Mouse (Mus musculus): Measurements from ENCODE around the gene Lrrfip2. TPM values are rescaled to one million over a fixed set of nuclear protein-coding genes. Genes with fewer than 3 reads are reported as not detected.

Lrrfip2 gene
- polyA plus RNA-seq, 1 experiment from 2014 or later = 40.0 TPM

DNA sequence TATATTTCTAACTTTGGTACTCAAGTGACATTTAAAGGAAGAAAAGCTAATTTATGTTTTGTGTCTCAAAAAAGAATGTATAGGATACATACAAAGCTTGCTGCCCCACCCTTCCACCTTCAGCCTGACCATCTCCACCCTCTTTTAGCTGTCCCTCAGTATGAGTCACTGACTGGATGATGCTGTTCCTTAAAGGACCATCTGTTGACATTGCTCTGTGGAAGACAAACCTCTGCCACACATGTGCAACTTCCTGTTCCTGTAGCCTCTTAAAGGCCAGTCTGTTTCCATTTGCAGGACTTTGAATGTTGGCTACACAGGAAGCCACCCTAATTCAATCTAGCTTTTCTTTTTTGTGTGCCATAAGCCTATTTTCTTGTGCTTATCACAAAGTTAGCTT lies 99.0 kb downstream of the Lrrfip2 start:
- no peak overlapping the region for H3K4me3 ChIP-seq
- no peaks in the 10 kb centered on the region for H3K27me3 ChIP-seq (ENCODE audit: insufficient read depth, poor library complexity, severe bottlenecking)
- H3K9me3 ChIP-seq = no peaks in the 10 kb centered on the region
- no peak overlapping the region for H3K27ac ChIP-seq
- no peaks in the 10 kb centered on the region for H3K4me1 ChIP-seq (replicated peaks)
- DNase-seq (ENCODE audit: low spot score) = no peak
- H3K36me3 ChIP-seq = peaks cover 68% of the 10 kb centered on the region

DNA sequence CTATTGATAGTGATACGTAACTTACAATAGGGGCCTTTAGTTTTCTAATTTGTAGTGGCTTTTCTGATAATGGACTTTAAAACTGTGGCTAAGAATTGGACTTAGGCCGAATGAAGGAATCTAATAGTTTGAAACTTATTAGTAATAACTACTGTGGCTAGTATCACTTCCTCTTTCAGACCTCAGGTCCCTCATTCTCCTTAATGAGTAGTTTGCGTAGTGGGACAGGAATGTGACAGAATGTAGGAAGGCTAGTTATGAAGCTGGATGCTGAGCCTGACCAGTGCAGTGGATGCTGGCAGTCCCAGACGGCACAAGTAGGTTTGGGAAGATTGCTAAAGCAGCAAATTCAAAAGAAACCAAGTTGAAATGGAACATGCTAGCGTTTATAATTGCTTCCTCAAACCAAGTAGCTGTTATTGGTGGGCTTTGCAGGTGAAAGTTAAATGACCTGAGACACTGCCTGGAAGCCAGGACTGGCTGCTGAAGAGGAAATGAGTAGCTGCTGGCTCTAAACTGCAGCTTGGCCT lies 103.2 kb downstream of the Lrrfip2 start:
- Histone ChIP-seq H3K27ac (no peak overlapping the region), H3K4me1 (replicated peaks) (no peaks in the 10 kb centered on the region), H3K36me3 (peaks cover 90% of the 10 kb centered on the region), H3K4me3 (no peak overlapping the region), H3K27me3 (ENCODE audit: insufficient read depth, poor library complexity, severe bottlenecking) (no peaks in the 10 kb centered on the region), H3K9me3 (no peaks in the 10 kb centered on the region)
- DNase-seq (ENCODE audit: low spot score) = no peak
- 94% methylated on average over 5 of the region's 5 CpGs for WGBS

DNA sequence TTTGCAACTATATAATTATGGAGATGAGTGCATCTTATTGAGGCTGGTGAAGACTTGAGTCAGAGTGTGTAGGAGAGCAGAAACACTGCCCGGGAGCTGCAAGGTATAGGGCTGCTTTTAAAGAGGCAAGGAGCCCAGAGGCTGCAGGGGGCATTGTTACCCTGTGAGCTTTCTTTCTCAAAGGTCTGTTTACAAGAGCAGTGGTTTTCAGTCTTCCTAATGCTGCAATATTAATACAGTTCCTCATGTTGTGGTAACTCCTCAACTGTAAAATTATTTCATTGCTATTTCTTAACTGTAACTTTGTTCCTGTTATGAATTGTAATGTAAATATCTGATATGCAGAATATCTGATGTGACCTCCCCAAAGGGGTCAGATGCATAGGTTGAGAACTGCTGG lies 104.2 kb downstream of the Lrrfip2 start:
- 95% methylated on average over 1 of the region's 1 CpGs for WGBS
- H3K27ac ChIP-seq = no peak overlapping the region
- peaks cover 90% of the 10 kb centered on the region for H3K36me3 ChIP-seq
- no peaks in the 10 kb centered on the region for H3K27me3 ChIP-seq (ENCODE audit: insufficient read depth, poor library complexity, severe bottlenecking)
- no peak for DNase-seq (ENCODE audit: low spot score)
- no peak overlapping the region for H3K4me3 ChIP-seq
- H3K9me3 ChIP-seq = no peaks in the 10 kb centered on the region
- H3K4me1 ChIP-seq (replicated peaks) = no peaks in the 10 kb centered on the region

DNA sequence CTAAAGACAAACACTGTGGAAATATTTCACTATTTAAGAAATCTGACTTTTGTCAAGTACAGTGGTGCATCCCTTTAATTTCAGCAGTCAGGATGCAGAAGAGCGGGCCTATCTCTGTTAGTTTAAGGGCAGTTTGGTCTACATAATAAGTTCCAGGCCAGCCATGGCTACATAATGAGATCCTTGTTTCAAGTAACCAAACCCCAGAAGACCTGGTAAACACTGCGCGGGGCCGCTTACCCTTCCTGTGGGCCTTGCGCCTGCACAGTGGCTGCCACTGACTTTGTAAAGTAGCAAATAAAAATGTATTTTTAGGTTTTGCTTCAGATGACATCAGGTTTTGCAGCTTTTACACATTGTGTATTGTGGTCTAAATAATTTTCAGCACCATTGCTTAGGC lies 106.0 kb downstream of the Lrrfip2 start:
- no peak for DNase-seq (ENCODE audit: low spot score)
- H3K4me3 ChIP-seq = no peak overlapping the region
- no peak overlapping the region for H3K27ac ChIP-seq
- H3K9me3 ChIP-seq = no peaks in the 10 kb centered on the region
- no peaks in the 10 kb centered on the region for H3K27me3 ChIP-seq (ENCODE audit: insufficient read depth, poor library complexity, severe bottlenecking)
- peaks cover 96% of the 10 kb centered on the region for H3K36me3 ChIP-seq
- no peaks in the 10 kb centered on the region for H3K4me1 ChIP-seq (replicated peaks)
- 85% methylated on average over 5 of the region's 5 CpGs for WGBS

DNA sequence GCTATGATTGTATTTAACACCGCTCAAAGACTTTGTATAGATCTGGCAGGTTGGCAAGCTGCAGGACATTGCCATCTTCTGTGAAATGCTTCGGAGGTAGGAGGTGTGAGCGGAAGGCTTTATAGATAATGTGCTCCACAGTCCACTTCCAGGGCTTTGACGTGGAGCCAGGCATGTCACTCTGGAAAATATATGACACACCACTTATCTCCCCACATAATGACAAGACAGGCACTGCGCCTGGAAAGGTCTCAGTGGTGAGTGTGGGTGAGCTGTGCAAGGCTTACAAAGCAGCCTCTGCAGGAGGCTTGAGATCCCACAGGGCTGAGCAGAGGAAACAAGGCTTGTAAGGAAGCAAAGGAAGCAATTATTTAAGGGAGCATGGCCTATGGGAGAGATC lies 111.1 kb downstream of the Lrrfip2 start:
- no peaks in the 10 kb centered on the region for H3K4me1 ChIP-seq (replicated peaks)
- no peaks in the 10 kb centered on the region for H3K9me3 ChIP-seq
- DNase-seq (ENCODE audit: low spot score) = no peak
- 90% methylated on average over 5 of the region's 5 CpGs for WGBS
- H3K27ac ChIP-seq = no peak overlapping the region
- peaks cover 92% of the 10 kb centered on the region for H3K36me3 ChIP-seq
- no peaks in the 10 kb centered on the region for H3K27me3 ChIP-seq (ENCODE audit: insufficient read depth, poor library complexity, severe bottlenecking)
- H3K4me3 ChIP-seq = no peak overlapping the region

DNA sequence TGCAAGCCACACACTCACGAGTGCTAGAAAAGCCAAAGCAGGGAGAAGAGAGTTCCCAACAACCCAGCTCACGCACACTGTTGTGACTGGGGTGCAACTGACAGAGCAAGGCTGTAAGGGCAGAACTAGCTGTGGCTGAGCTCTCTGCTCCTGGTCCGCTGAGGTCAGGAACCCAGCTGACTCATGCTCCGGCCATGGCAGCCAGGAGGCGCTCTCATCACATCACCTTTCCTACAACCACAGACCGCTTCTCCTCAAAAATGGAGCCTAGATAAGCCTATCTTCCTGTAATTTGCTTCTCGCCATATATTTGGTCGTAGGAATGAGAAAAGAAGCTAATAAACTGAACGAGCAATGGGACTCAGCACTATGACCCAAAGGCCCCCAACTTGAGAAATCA lies 117.3 kb downstream of the Lrrfip2 start:
- no peak for DNase-seq (ENCODE audit: low spot score)
- 94% methylated on average over 9 of the region's 9 CpGs for WGBS
- Histone ChIP-seq H3K27ac (no peak overlapping the region), H3K36me3 (peaks cover 92% of the 10 kb centered on the region), H3K4me3 (no peak overlapping the region), H3K27me3 (ENCODE audit: insufficient read depth, poor library complexity, severe bottlenecking) (no peaks in the 10 kb centered on the region), H3K4me1 (replicated peaks) (no peaks in the 10 kb centered on the region), H3K9me3 (no peaks in the 10 kb centered on the region)

DNA sequence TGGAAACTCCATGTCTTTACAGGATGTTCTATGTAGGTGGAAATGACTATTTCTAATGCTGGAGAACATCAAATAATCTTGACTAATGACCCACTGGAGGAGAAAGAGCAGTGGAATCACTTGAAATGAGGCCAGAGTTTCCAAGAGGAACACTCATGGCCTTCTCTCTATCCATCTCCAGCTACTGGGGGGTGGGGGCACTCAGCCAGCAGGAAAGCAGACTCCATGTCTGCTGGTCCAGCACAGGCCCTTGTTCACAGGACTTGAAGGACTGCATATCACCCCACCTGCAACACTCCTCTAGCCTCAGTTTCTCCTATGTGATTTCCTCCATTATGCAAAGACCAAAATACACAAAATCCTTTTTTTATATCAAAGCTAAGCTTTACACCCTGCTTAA lies 120.3 kb downstream of the Lrrfip2 start:
- Histone ChIP-seq H3K27me3 (ENCODE audit: insufficient read depth, poor library complexity, severe bottlenecking) (no peaks in the 10 kb centered on the region), H3K9me3 (no peaks in the 10 kb centered on the region), H3K36me3 (peaks cover 91% of the 10 kb centered on the region), H3K4me1 (replicated peaks) (no peaks in the 10 kb centered on the region), H3K27ac (no peak overlapping the region), H3K4me3 (no peak overlapping the region)
- DNase-seq (ENCODE audit: low spot score) = no peak

DNA sequence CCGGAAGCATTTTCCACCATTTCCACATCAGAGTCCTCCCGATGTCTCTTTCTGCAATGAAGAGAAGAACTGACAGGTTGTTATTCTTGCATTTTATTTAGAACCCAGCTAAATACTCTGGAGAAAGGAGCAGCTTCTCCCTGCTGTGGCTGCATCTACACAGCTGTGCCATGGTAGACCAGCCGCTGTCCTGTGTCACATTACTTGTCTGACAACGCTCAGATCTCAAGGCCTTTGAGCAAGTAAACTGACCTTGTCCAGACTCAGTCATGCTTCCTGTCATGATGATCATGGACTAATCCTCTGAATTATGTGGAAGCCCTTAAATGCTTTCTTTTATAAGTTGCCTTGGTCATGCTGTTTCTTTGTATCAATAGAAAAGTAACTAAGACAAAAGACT lies 122.4 kb downstream of the Lrrfip2 start:
- 90% methylated on average over 4 of the region's 4 CpGs for WGBS
- H3K27me3 ChIP-seq (ENCODE audit: insufficient read depth, poor library complexity, severe bottlenecking) = no peaks in the 10 kb centered on the region
- H3K27ac ChIP-seq = no peak overlapping the region
- DNase-seq (ENCODE audit: low spot score) = no peak
- H3K4me3 ChIP-seq = no peak overlapping the region
- H3K36me3 ChIP-seq = peaks cover 80% of the 10 kb centered on the region
- H3K4me1 ChIP-seq (replicated peaks) = no peaks in the 10 kb centered on the region
- no peaks in the 10 kb centered on the region for H3K9me3 ChIP-seq

DNA sequence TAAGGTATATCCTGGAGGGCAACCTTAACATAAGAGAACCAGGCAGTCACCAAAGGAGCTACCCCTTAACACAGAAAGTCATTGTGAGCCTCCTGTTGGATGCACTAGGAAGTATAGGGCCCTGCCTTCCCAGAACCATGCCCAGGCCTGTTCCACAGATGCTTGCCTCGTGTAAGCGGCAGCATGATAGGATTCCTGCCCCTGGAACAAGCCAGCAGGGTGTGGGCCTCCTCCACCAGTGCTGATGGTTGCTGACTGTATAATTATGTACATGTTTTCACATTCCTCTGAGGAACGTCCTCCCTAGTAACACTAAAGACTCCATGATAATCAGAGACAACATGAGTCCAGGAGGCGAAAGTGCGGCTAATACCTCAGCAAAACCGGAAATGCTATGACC lies 126.0 kb downstream of the Lrrfip2 start:
- no peak for DNase-seq (ENCODE audit: low spot score)
- H3K4me1 ChIP-seq (replicated peaks) = no peaks in the 10 kb centered on the region
- 91% methylated on average over 6 of the region's 6 CpGs for WGBS
- no peaks in the 10 kb centered on the region for H3K27me3 ChIP-seq (ENCODE audit: insufficient read depth, poor library complexity, severe bottlenecking)
- H3K27ac ChIP-seq = no peak overlapping the region
- H3K36me3 ChIP-seq = peaks cover 74% of the 10 kb centered on the region
- no peak overlapping the region for H3K4me3 ChIP-seq
- no peaks in the 10 kb centered on the region for H3K9me3 ChIP-seq

DNA sequence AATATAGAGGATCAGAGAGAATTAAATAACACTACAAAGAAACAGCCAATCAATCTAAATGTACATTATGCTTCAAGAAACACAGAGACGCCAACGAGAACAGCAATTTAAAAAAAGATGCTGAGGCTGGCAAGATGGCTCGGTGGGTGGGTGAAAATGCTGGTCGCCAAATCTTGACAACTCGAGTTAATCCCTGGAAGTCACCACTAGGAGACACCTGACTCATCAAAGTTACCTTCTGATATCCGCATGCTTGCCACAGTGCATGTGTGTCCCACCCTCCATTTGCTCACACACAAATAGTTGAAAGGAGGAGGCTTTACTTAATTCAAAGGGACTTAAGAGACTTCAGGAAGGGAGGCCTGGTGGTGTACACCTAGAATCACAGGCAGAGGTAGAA lies 128.2 kb downstream of the Lrrfip2 start:
- Histone ChIP-seq H3K9me3 (no peaks in the 10 kb centered on the region), H3K4me3 (no peak overlapping the region), H3K27me3 (ENCODE audit: insufficient read depth, poor library complexity, severe bottlenecking) (no peaks in the 10 kb centered on the region), H3K4me1 (replicated peaks) (no peaks in the 10 kb centered on the region), H3K27ac (no peak overlapping the region), H3K36me3 (peaks cover 74% of the 10 kb centered on the region)
- DNase-seq (ENCODE audit: low spot score) = no peak
- WGBS = 84% methylated on average over 6 of the region's 6 CpGs

DNA sequence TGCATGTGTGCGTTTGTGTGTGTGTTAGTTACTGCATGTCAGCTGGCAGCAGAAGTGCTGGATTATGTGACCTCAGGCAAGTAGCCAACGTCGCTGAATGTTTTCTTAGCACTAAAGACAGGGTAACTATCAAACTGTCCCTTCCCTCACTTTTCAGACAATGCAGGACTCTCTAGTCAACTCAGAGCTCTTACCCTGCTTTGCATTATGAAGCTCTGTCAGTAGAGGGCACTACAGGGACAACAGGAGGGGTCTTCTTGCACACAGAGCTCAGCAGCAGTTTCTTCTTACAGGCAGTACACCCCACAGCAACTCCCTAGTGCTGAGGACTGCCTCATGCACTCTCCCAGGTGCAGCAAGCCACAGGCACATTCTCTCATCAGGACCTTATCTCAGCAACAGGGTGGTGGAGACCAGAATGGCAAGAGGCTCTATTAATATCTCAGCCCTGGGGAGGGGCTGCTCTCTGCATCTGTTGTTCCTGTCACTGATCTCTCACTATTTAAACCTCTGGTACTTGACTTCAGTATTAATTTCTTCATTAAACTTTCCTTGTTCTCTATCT lies 130.4 kb downstream of the Lrrfip2 start:
- H3K36me3 ChIP-seq = peaks cover 83% of the 10 kb centered on the region
- no peak for DNase-seq (ENCODE audit: low spot score)
- H3K9me3 ChIP-seq = no peaks in the 10 kb centered on the region
- H3K4me3 ChIP-seq = no peak overlapping the region
- H3K27me3 ChIP-seq (ENCODE audit: insufficient read depth, poor library complexity, severe bottlenecking) = no peaks in the 10 kb centered on the region
- no peaks in the 10 kb centered on the region for H3K4me1 ChIP-seq (replicated peaks)
- WGBS = 89% methylated on average over 3 of the region's 3 CpGs
- H3K27ac ChIP-seq = no peak overlapping the region

DNA sequence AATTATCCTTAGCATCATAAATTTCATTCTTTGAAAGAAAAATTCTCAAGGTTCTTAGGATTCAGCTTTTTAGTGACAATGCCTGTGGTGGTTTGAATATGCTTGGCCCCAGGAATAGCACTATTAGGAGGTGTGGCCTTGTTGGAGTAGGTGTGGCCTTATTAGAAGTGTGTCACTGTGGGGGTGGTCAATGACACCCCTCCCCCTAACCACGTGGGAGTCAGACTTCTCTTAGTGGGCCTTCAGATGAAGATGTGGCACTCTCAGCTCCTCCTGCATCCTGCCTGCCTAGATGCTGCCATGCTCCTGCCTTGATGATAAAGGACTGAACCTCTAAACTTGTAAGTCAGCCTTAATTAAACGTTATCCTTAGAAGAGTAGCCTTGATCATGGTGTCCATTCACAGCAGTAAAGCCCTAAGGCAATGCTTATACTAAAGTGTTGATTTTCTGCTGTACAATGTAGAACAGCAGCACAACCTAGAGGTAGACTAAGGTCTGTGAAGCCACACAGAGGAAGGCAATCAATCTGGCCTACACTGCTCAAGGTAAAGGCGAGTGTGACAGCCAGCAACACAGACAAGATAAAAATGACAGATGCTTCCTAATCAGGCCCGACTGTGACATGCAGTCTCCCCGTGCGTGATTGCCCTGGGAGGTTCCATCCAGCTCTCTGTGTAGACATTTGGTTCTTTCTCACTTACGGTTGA lies 134.9 kb downstream of the Lrrfip2 start:
- Histone ChIP-seq H3K9me3 (no peaks in the 10 kb centered on the region), H3K27me3 (ENCODE audit: insufficient read depth, poor library complexity, severe bottlenecking) (no peaks in the 10 kb centered on the region), H3K27ac (no peak overlapping the region), H3K4me1 (replicated peaks) (no peaks in the 10 kb centered on the region), H3K4me3 (no peak overlapping the region), H3K36me3 (peaks cover 97% of the 10 kb centered on the region)
- WGBS = 81% methylated on average over 7 of the region's 7 CpGs
- DNase-seq (ENCODE audit: low spot score) = no peak

DNA sequence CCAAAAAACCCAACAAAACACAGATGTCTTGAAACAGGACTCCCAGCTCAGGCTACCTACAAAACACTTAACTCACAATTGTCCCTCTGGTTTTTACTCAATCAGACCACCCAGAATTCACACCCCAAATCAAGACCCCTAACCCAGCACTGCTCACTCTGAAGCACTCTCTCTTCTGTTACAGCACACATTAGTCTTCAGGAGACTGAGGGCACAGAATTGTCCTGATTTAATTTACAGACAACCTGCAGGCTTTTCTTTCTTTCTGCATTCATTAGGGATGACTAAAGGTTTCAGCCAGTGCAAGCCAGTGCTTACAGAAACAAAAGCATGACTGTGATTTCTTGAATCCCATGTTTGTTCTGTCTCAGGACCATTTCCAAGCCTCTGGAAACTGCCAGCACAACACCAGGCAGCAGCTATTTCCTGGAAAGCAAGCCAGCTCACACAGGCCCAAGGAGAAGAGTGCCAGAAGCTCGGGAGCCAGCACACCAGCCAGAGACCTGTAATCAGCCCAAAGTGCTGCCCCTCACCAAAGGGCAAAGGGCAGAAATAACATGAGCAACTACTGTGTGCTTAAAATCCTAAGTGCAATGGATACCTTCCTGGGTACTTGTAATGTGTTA lies 143.1 kb downstream of the Lrrfip2 start:
- DNase-seq (ENCODE audit: low spot score) = no peak
- WGBS = 69% methylated on average over 1 of the region's 1 CpGs
- Histone ChIP-seq H3K4me3 (no peak overlapping the region), H3K9me3 (no peaks in the 10 kb centered on the region), H3K27me3 (ENCODE audit: insufficient read depth, poor library complexity, severe bottlenecking) (no peaks in the 10 kb centered on the region), H3K4me1 (replicated peaks) (no peaks in the 10 kb centered on the region), H3K27ac (no peak overlapping the region), H3K36me3 (peaks cover 90% of the 10 kb centered on the region)

Data from hindbrain, embryonic 10.5 days (tissue).